Mouse (Mus musculus): ENCODE results near the gene Ppp6r3.

GRCm38 (mm10) chr19:3542591-3542990 lies 33.0 kb downstream of the Ppp6r3 start:
- TF ChIP-seq CTCF (IDR thresholded peaks at IDR 0.05; ENCODE audit: low read depth) (no peak), EP300 (IDR thresholded peaks at IDR 0.05; ENCODE audit: low read depth) (no peak)

All from heart, postnatal 0 days (tissue).